Mouse (Mus musculus) urinary bladder, postnatal 14 days (tissue): ENCODE results near the gene Pcolce.
A peak's percentile ranks its signal among the peaks of the same experiment; 100 is the strongest.

Experiments used
- DNase-seq: peaks from one replicate; pipeline ENCODE4 v3.0.0; 2021; ENCODE audit warnings: low spot score

Pcolce gene

GRCm38 (mm10) chr5:137613550-137613949, at the start of gene Pcolce:
Gene Pcolce (minus strand): TSS chr5:137613784.
- DNase-seq: peak; percentile 85

- no peak for DNase-seq
Measured at GRCm38 (mm10) chr5:137663057-137663456, 49.5 kb upstream of the Pcolce start.

- peak; percentile 77 for DNase-seq
Measured at GRCm38 (mm10) chr5:137660064-137660688, 46.6 kb upstream of the Pcolce start.

GRCm38 (mm10) chr5:137656977-137657376, 43.4 kb upstream of the Pcolce start:
- DNase-seq: peak; percentile 76

GRCm38 (mm10) chr5:137654746-137655145, 41.2 kb upstream of the Pcolce start:
- DNase-seq: no peak

- no peak for DNase-seq
Measured at GRCm38 (mm10) chr5:137653366-137653765, 39.8 kb upstream of the Pcolce start.

- DNase-seq: peak; percentile 81
Measured at GRCm38 (mm10) chr5:137652474-137652873, 38.9 kb upstream of the Pcolce start.

GRCm38 (mm10) chr5:137649669-137650571, 36.3 kb upstream of the Pcolce start:
- DNase-seq: peak; percentile 40

- DNase-seq: no peak
Measured at GRCm38 (mm10) chr5:137649251-137649650, 35.7 kb upstream of the Pcolce start.

- peak; percentile 48 for DNase-seq
Measured at GRCm38 (mm10) chr5:137647827-137648601, 34.4 kb upstream of the Pcolce start.

- DNase-seq: no peak
Measured at GRCm38 (mm10) chr5:137645652-137646091, 32.1 kb upstream of the Pcolce start, which contains the start of gene Irs3. Gene Irs3 (minus strand): TSS chr5:137645714.

- peak; percentile 42 for DNase-seq
Measured at GRCm38 (mm10) chr5:137645091-137645651, 31.6 kb upstream of the Pcolce start.

- no peak for DNase-seq
Measured at GRCm38 (mm10) chr5:137644484-137644883, 30.9 kb upstream of the Pcolce start.

- DNase-seq: no peak
Measured at GRCm38 (mm10) chr5:137642886-137643285, 29.3 kb upstream of the Pcolce start.

GRCm38 (mm10) chr5:137641054-137641453, 27.5 kb upstream of the Pcolce start, which contains the start of gene Sap25:
Gene Sap25 (plus strand): TSS chr5:137641334.
- peak; percentile 52 for DNase-seq

- no peak for DNase-seq
Measured at GRCm38 (mm10) chr5:137639472-137639871, 25.9 kb upstream of the Pcolce start.

- DNase-seq: peak; percentile 76
Measured at GRCm38 (mm10) chr5:137633397-137634084, 20.0 kb upstream of the Pcolce start.

GRCm38 (mm10) chr5:137631591-137631990, 18.0 kb upstream of the Pcolce start:
- DNase-seq: no peak

- DNase-seq: no peak
Measured at GRCm38 (mm10) chr5:137631171-137631570, 17.6 kb upstream of the Pcolce start.

- peak; percentile 60 for DNase-seq
Measured at GRCm38 (mm10) chr5:137630602-137631001, 17.0 kb upstream of the Pcolce start.

GRCm38 (mm10) chr5:137629906-137630545, 16.4 kb upstream of the Pcolce start:
- peak; percentile 67 for DNase-seq
